In genomic region chr16:5050251-5051110, GRCm38 (mm10) we compare ENCODE assay signal across 8 mouse cellular contexts. TPM values are rescaled to one million over a fixed set of nuclear protein-coding genes. Genes with fewer than 3 reads are reported as not detected.
DNase-seq lines count a peak whose midpoint lies in the region; ATAC-seq and TF ChIP-seq lines count a peak whose summit lies in the region.

No protein-coding gene starts in this region.

- peak overlapping the region; percentile 83 for H3K9ac ChIP-seq in intestine, embryonic 14.5 days (ENCODE audit: low read length)
- peak overlapping the region; percentile 88 for H3K9ac ChIP-seq in limb, embryonic 12.5 days (replicated peaks)
- H3K9ac ChIP-seq in midbrain, embryonic 13.5 days (replicated peaks) = peak overlapping the region; percentile 87

- H3K27ac ChIP-seq in intestine, embryonic 14.5 days (ENCODE audit: low read depth) = peak overlapping the region; percentile 97
- H3K27ac ChIP-seq in limb, embryonic 12.5 days = peak overlapping the region; percentile 95
- H3K27ac ChIP-seq in midbrain, embryonic 13.5 days = peak overlapping the region; percentile 96
- peak overlapping the region; percentile 95 for H3K27ac ChIP-seq in small intestine, adult 2 months (ENCODE audit: insufficient read depth, low read depth, low read length)

- peak overlapping the region; percentile 96 for H3K4me3 ChIP-seq in intestine, embryonic 14.5 days (ENCODE audit: low read depth, low read length)
- peak overlapping the region; percentile 98 for H3K4me3 ChIP-seq in limb, embryonic 12.5 days (replicated peaks)
- peak overlapping the region; percentile 81 for H3K4me3 ChIP-seq in midbrain, embryonic 13.5 days (replicated peaks)
- H3K4me3 ChIP-seq in small intestine, adult 2 months (ENCODE audit: low read depth, low read length) = peak overlapping the region; percentile 78

- TF ChIP-seq CTCF in small intestine, adult 2 months (IDR thresholded peaks at IDR 0.05; ENCODE audit: extremely low read depth, insufficient read length, insufficient replicate concordance, low read depth, low read length) = no peak

- peaks cover 16% of the 10 kb centered on the region for H3K4me1 ChIP-seq in intestine, embryonic 14.5 days (replicated peaks; ENCODE audit: control insufficient read depth, insufficient read depth, low read length)
- H3K4me1 ChIP-seq in limb, embryonic 12.5 days (replicated peaks) = peaks cover 20% of the 10 kb centered on the region; the same call in 1 of the 2 replicates
- H3K4me1 ChIP-seq in midbrain, embryonic 13.5 days (replicated peaks) = peaks cover 41% of the 10 kb centered on the region
- H3K4me1 ChIP-seq in small intestine, adult 2 months (ENCODE audit: control insufficient read depth, insufficient read depth, insufficient read length, low read length) = peaks cover 4% of the 10 kb centered on the region

- no peaks in the 10 kb centered on the region for H3K27me3 ChIP-seq in intestine, embryonic 14.5 days (replicated peaks; ENCODE audit: control insufficient read depth, insufficient read depth, low read length)
- H3K27me3 ChIP-seq in limb, embryonic 12.5 days = no peaks in the 10 kb centered on the region
- H3K27me3 ChIP-seq in midbrain, embryonic 13.5 days = no peaks in the 10 kb centered on the region
- no peaks in the 10 kb centered on the region for H3K27me3 ChIP-seq in small intestine, adult 2 months (ENCODE audit: control insufficient read depth, insufficient read depth, low read length)

- peak; percentile 69 for DNase-seq in cerebellum, adult 11 months
- peak; percentile 47 to 71 for DNase-seq in cerebellum, postnatal 4 days (ENCODE audit: low spot score in 2 of 2)
- DNase-seq in gastrocnemius, postnatal 10 days = peak; percentile 79
- DNase-seq in intestine, embryonic 14.5 days (ENCODE audit: low spot score) = peak; percentile 69

- WGBS in intestine, embryonic 14.5 days = under 1% methylated on average over 77 of the region's 78 CpGs
- WGBS in limb, embryonic 12.5 days = under 1% methylated on average over 78 of the region's 78 CpGs
- under 1% methylated on average over 78 of the region's 78 CpGs for whole genome bisulfite sequencing in midbrain, embryonic 13.5 days
- under 1% methylated on average over 78 of the region's 78 CpGs for WGBS in small intestine, adult 2 months

- H3K36me3 ChIP-seq in intestine, embryonic 14.5 days (ENCODE audit: control insufficient read depth, insufficient read depth, low read length) = peaks cover 44% of the 10 kb centered on the region
- H3K36me3 ChIP-seq in limb, embryonic 12.5 days = peaks cover 42% of the 10 kb centered on the region
- H3K36me3 ChIP-seq in midbrain, embryonic 13.5 days = peaks cover 30% of the 10 kb centered on the region
- peaks cover 19% of the 10 kb centered on the region for H3K36me3 ChIP-seq in small intestine, adult 2 months (ENCODE audit: control insufficient read depth, insufficient read depth, low read length)

- H3K4me2 ChIP-seq in intestine, embryonic 14.5 days (ENCODE audit: low read length) = peak overlapping the region; percentile 98
- H3K4me2 ChIP-seq in limb, embryonic 12.5 days = peak overlapping the region; percentile 82
- H3K4me2 ChIP-seq in midbrain, embryonic 13.5 days (replicated peaks) = peak overlapping the region; percentile 97

- H3K9me3 ChIP-seq in intestine, embryonic 14.5 days (ENCODE audit: control insufficient read depth, low read length) = no peaks in the 10 kb centered on the region
- no peaks in the 10 kb centered on the region for H3K9me3 ChIP-seq in limb, embryonic 12.5 days
- H3K9me3 ChIP-seq in midbrain, embryonic 13.5 days = no peaks in the 10 kb centered on the region

- TF ChIP-seq POLR2A in small intestine, adult 2 months (IDR thresholded peaks at IDR 0.05; ENCODE audit: low read depth, low read length) = no peak

- no peak; the same call in 1 of the 2 replicates for ATAC-seq in cerebellum, adult (ENCODE audit: insufficient number of reproducible peaks, low FRiP score, low TSS enrichment)
- ATAC-seq in intestine, embryonic 14.5 days (replicated peaks; ENCODE audit: low FRiP score, low TSS enrichment, low read depth) = peak; percentile 79
- peak; percentile 77 for ATAC-seq in limb, embryonic 12.5 days (ENCODE audit: insufficient number of reproducible peaks, insufficient read depth, low FRiP score, low TSS enrichment, low read depth)
- peak; percentile 88 for ATAC-seq in midbrain, embryonic 13.5 days

RNA-seq across cellular contexts. Expression of gene Ubn1, which starts 0.6 kb away (rescaled TPM):
- 10 to 100 TPM; 27.1 to 33.0 TPM for total RNA-seq in gastrocnemius, postnatal 10 days (2021)
- 22.4 and 22.6 TPM in 2 replicates for polyA plus RNA-seq in intestine, embryonic 14.5 days (2014; fragmentation: Nextera tagmentation; extraction: Ambion mirVana)
- polyA plus RNA-seq in limb, embryonic 12.5 days (2016; fragmentation: Nextera tagmentation; extraction: Ambion mirVana) = 26.8 and 27.0 TPM in 2 replicates
- polyA plus RNA-seq in midbrain, embryonic 13.5 days (2015; fragmentation: Nextera tagmentation; extraction: Ambion mirVana) = 17.6 and 19.6 TPM in 2 replicates
- 14.8 and 25.8 TPM in 2 replicates for polyA plus RNA-seq in small intestine, adult 2 months (2012; rRNA removed)

RNA-seq across cellular contexts. Expression of gene Glyr1, which starts 0.8 kb away (rescaled TPM):
- total RNA-seq in gastrocnemius, postnatal 10 days (2021) = 10 to 100 TPM; 44.2 to 45.6 TPM
- polyA plus RNA-seq in intestine, embryonic 14.5 days (2014; fragmentation: Nextera tagmentation; extraction: Ambion mirVana) = 93.9 and 101 TPM in 2 replicates
- polyA plus RNA-seq in limb, embryonic 12.5 days (2016; fragmentation: Nextera tagmentation; extraction: Ambion mirVana) = 168 and 174 TPM in 2 replicates
- polyA plus RNA-seq in midbrain, embryonic 13.5 days (2015; fragmentation: Nextera tagmentation; extraction: Ambion mirVana) = 228 and 230 TPM in 2 replicates
- polyA plus RNA-seq in small intestine, adult 2 months (2012; rRNA removed) = 21.2 and 39.0 TPM in 2 replicates

RNA-seq across cellular contexts. Expression of gene Rogdi, which starts 37.1 kb away (rescaled TPM):
- 10 to 100 TPM; 11.7 to 16.7 TPM for total RNA-seq in gastrocnemius, postnatal 10 days (2021)
- 57.0 and 59.3 TPM in 2 replicates for polyA plus RNA-seq in intestine, embryonic 14.5 days (2014; fragmentation: Nextera tagmentation; extraction: Ambion mirVana)
- 71.5 and 74.3 TPM in 2 replicates for polyA plus RNA-seq in limb, embryonic 12.5 days (2016; fragmentation: Nextera tagmentation; extraction: Ambion mirVana)
- polyA plus RNA-seq in midbrain, embryonic 13.5 days (2015; fragmentation: Nextera tagmentation; extraction: Ambion mirVana) = 137 and 139 TPM in 2 replicates
- 41.3 and 68.4 TPM in 2 replicates for polyA plus RNA-seq in small intestine, adult 2 months (2012; rRNA removed)

RNA-seq across cellular contexts. Expression of gene Smim22, which starts 43.4 kb away (rescaled TPM):
- total RNA-seq in gastrocnemius, postnatal 10 days (2021) = not detected
- 42.6 and 57.4 TPM in 2 replicates for polyA plus RNA-seq in intestine, embryonic 14.5 days (2014; fragmentation: Nextera tagmentation; extraction: Ambion mirVana)
- 1.6 and 4.3 TPM in 2 replicates for polyA plus RNA-seq in limb, embryonic 12.5 days (2016; fragmentation: Nextera tagmentation; extraction: Ambion mirVana)
- polyA plus RNA-seq in midbrain, embryonic 13.5 days (2015; fragmentation: Nextera tagmentation; extraction: Ambion mirVana) = 0.81 TPM in 1 of 2 replicates, not detected in the other
- 173 and 472 TPM in 2 replicates for polyA plus RNA-seq in small intestine, adult 2 months (2012; rRNA removed)

RNA-seq across cellular contexts. Expression of gene Sept12, which starts 52.8 kb away (rescaled TPM):
- total RNA-seq in gastrocnemius, postnatal 10 days (2021) = not detected
- 0.24 TPM in 1 of 2 replicates, not detected in the other for polyA plus RNA-seq in intestine, embryonic 14.5 days (2014; fragmentation: Nextera tagmentation; extraction: Ambion mirVana)
- polyA plus RNA-seq in limb, embryonic 12.5 days (2016; fragmentation: Nextera tagmentation; extraction: Ambion mirVana) = 0.08 TPM in 1 of 2 replicates, not detected in the other
- polyA plus RNA-seq in midbrain, embryonic 13.5 days (2015; fragmentation: Nextera tagmentation; extraction: Ambion mirVana) = not detected in 2 replicates
- polyA plus RNA-seq in small intestine, adult 2 months (2012; rRNA removed) = 0.15 TPM in 1 of 2 replicates, not detected in the other
